Mouse (Mus musculus) bone marrow, adult 2 months (tissue): ENCODE measurements at regions not wholly inside any gene's neighbourhood (a gene's known extent, or its start where the extent isn't known, plus 50 kb on each side); places are given as distances from the start of the nearest gene placed in this dataset.

Experiments
- CTCF ChIP-seq: fragments of 200-500 bp; IDR thresholded peaks from 2 replicates; pipeline ENCODE4 v1.5.1; 2011; ENCODE audit warnings: low read length, control low read depth; ENCODE audit not compliant: control insufficient read depth, insufficient read depth
- POLR2A ChIP-seq: fragments of 200-500 bp; IDR thresholded peaks from 2 replicates; pipeline ENCODE4 v1.6.1; 2011; ENCODE audit warnings: low read depth, mild to moderate bottlenecking, control low read depth, low read length, borderline replicate concordance; ENCODE audit not compliant: control insufficient read depth

GRCm38 (mm10) chr5:134009843-134010242 lies 89.7 kb upstream of the Castor2 start:
- TF ChIP-seq CTCF (no peak), POLR2A (no peak)
